Mouse (Mus musculus): ENCODE data around the gene Bphl.
"Not testable (repeated sequence)": the region's sequence is repeated elsewhere in the genome, so short reads cannot be mapped to it uniquely, and the experiment has no call there.

Bphl gene

DNA sequence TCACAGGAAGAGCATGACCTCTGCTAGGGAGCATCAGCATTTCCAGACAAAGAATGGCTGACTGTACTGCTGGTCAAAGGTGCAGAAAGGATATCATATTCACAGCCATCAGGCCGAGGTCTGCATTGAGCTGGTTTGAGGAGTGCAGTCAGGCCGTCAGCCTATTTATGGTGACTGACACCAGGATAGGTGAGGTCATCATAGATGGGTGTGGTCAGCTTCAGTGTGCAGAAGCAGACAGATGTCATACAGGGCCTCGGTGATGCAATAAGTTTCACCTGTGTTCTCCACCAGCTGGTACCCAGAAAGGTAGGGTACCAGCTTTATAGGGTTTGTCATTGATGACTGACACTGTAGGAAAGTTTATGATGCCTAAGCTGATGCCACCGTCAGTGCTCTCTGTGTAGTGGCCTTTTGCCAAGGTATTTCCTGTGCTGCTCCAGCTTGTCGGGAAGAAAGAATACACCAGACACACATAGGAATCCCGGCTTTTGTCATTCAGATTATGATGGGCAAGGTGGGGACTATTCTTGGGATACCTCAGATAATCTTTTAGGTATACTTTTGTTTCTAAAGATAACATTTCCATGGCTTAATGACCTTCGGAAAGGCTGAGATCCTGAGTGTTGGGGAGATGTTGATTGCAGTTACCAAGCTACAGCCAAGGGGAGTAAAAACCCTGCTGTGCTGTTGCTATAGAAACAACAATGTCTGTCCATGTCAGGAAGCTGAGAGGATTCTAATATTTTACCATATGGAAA is 49.8 kb downstream of the Bphl start:
- CTCF ChIA-PET = no interaction called here

DNA sequence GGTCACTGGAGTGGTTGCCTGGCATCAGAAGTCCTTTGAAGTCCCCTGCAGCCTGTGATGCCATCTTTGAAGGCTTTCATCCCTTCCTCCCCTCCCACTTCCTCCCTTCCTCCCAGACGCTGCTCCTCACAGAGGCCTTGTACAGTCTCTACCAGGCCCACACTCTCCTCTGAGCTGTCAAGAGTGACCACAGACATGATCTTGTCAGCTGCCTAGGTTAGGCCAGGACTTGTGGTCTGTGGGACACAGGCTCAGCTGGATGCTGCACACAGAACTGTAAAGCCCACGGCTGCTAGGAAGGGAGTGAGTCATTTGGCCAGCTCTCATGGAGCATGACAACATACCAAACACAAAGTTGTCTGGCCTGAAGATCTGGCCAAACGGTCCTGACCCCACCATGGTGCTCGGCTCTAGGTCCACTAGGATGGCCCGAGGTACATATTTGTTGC is 50.8 kb downstream of the Bphl start:
- CTCF ChIA-PET = not testable (repeated sequence)

DNA sequence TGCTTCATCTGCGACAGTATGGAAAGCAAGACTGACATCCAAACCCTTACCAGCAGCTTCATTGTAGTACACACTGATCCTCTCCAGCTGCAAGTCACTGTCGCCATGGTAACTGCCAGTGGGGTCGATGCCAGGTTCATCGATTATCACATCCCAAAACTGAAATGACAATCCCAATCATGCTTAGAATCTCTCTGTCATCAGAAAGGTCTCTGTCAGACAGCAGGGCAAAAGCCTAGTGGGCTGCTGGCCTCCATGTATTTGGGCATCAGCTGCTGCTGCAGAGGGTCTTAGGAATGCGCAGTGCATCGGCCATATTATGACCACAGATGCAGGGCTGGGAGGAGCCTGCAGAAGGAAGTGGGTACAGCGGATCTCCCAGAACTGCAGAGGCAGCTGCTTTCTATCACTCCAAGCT is 51.5 kb downstream of the Bphl start:
- CTCF ChIA-PET = no interaction called here

DNA sequence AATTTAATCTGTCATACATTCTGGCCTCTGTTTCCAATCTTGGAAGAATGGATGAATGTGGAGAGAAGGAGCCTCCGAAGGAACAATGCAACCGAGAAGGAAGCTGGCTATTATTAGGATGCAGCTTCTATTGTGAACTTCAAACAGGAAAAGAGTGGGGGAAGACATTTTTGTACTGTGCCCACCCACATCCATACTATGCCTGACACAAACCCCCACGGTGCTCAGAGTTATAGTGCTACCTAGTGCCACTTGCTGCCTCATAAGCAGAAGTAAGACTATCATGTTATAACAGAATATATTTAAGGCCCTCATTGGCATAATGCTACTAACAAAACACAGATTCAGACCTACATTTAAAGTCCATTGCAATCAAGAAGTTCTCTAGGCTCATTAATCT is 52.0 kb downstream of the Bphl start:
- CTCF ChIA-PET = interaction anchor here (0.7 kb wide), 1 partner anchor 613 kb away, joined by 5 read pairs; no protein-coding TSS in a partner anchor

DNA sequence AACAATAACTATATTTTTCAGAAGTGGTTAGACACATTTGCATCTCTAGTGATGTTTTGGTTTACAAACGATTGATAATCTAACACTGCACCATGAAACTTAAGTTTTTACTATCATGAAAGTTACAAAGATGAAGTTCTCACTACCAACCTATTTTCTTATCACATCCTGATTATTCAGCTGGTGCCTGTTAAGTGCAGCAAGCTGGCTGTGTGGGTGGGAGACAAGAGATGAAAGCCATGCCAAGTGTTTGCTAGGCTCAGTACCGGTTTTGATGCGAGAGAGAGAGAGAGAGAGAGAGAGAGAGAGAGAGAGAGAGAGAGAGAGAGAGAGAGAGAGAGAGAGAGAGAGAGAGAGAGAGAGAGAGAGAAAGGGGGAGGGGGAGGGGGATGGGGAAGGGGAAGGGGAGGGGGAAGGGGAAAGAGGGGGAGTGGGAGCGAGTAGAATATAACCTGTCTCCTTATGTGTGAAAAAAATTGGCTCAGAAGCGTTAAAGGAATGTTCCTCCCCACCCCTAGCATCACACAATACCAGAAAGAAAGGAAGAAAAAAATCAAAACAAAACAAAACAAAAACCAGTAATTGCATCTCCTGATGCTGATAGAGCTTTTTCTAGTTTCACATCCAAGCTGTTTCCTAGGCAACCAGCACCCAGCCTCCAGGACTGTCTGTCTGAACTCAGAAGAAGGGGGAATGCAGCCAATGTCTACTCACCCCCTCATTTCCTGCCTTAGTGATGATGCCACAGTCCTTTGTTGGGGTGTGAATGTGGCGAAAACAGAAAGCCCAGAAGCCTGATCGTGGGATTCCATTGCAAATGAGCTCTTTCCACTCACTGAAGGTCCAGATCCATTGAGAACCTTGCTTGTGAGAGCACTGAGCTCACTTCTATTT is 58.4 kb downstream of the Bphl start:
- CTCF ChIA-PET = no interaction called here

DNA sequence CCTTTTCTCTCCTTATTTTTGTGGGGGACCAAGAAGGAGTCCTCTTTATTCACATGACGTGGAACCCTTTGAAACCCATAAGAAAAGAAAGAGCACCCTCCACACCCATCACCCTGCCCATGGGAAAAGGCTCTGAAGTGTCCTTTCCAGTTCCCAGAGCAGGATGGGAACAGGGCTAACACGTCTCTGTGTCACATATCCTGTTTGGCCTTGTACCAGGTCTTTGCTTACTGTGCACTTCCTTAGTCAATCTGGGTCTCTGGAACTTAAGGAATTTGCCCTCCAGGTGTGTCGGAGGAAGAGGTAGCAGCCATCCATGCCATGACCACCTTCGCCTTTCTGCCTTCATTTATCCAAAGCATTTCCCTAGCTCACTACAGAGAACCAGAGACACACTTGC is 59.1 kb downstream of the Bphl start:
- CTCF ChIA-PET = no interaction called here

DNA sequence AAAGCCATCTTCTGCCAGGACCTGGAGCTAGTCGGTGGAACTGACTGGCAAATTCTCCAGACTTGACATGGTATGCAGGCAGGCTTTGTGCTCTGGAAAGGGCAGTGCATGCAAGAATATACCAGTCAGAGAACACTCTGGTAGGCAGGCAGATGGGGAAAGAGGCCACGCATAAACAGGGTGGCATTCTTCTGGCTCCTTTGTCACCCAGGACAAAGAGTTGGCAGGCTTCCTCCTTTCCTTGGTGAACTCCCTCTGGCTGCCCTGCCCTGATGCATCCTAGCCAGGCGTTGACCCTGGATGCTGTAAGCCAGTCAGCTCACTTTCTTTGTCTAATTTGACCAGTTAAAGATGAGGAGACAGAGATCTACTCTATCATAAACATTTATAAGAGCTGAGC is 59.7 kb downstream of the Bphl start:
- CTCF ChIA-PET = no interaction called here

DNA sequence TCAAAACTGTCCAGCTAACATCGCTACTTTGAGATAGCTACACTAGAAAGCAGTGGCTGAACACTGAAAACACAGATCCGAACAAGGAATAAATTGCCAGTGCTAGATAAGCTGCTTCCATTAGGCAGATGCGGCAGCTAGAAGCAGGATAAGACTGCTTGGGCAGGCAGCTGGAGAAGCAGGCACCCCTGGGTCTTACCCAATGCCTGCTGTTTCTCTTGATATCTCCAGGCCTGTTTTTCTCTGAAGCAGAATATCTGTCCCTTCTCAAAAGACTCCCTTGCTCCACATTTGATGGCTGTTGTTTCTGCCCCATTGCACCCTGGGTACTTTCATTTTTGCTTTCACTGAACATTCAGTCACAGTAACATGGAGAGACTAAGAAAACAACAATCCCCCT is 63.3 kb downstream of the Bphl start:
- CTCF ChIA-PET = no interaction called here

DNA sequence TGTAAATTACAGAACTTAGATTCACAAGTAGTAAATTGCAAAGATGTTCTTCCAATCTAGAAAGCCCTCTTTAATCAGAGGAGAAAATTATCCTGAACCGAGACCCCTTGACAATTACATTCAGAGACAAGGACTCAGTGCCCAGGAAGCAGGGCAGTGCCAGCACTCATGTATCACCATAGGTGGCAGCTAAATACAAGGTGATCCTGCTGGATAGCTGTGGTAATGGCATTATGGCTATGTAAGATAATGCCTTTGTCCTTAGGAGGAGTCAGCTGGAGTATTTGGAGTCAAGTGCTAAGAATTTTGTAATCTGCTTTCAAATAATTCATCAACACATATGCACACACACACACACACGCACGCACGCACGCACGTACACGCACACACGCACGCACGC is 63.9 kb downstream of the Bphl start:
- CTCF ChIA-PET = no interaction called here

DNA sequence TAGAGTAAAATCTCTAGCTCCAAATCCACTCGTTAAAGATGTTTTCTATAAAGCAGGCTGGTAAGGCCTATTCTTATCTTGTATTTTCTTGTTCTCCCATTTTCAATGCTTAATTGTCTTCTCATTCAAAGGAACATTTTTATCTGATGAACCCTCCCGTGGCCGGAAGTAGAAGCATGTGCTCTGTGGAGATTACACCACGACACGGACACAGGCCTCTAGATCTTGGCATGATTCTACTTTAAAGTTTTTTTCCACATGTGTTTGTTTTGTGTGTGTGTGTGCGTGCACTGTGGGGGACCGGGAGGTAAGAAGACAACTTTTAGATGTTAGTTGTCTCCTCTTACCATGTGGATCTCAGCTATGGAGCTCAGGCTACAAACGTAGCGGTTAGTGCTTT is 64.5 kb downstream of the Bphl start:
- CTCF ChIA-PET = no interaction called here

DNA sequence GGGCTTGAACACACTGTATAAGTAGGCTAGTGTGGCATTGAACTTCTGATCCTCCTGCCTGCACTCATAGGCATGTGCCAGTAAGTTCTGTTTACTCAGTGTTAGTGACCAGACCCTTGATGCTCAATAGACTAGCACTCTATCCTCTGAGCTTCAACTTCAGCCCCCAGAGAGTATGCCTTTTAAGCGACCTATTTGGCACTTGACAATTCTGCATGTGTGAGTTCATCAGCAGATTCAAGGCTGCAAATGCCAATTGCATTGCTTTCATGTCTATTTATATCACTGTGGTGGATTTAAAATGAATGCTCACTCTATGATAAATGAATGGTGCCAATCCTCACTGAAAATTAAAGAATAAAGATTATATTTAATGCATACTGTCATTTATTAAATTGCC is 68.0 kb downstream of the Bphl start:
- CTCF ChIA-PET = no interaction called here

DNA sequence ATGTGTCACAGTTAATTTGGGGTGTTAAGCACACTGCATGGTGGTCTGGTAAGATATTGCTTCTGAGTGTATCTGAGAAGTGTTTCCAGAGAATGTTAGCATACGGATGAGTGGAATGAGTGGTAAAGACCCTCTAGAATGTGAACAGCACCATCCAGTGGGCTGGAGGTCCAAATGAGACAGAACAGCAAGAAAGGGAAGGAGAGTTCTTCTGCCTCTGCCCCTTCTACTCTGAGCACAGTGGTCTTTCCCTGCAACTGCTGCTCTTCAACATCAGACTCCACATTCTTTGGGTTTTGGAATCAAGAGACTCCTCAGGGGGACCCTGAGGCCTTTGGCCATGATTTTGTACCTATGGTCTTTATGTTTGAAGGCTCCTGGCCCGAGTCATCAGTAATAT is 68.9 kb downstream of the Bphl start:
- CTCF ChIA-PET = interaction anchor here (0.7 kb wide), 1 partner anchor 57 kb away, joined by 3 read pairs; no protein-coding TSS in a partner anchor

DNA sequence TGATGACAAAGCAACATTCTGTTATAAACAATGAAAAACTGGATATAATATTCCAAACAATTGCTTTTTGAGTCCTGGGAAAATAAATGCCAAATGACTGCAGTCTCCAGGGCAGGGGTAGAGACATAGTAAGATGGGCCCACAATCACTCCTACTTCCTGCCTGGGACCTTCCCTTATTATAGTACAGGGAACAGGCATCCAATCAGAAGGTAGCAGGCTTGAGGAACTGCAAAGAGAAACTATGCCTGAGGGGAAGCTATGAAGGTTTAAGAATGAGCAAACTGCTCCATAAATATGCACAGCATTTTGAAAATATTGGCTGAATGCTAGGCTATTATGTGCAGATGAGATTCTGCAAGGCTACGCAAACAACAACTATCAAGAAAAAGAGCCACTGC is 69.6 kb downstream of the Bphl start:
- CTCF ChIA-PET = no interaction called here

DNA sequence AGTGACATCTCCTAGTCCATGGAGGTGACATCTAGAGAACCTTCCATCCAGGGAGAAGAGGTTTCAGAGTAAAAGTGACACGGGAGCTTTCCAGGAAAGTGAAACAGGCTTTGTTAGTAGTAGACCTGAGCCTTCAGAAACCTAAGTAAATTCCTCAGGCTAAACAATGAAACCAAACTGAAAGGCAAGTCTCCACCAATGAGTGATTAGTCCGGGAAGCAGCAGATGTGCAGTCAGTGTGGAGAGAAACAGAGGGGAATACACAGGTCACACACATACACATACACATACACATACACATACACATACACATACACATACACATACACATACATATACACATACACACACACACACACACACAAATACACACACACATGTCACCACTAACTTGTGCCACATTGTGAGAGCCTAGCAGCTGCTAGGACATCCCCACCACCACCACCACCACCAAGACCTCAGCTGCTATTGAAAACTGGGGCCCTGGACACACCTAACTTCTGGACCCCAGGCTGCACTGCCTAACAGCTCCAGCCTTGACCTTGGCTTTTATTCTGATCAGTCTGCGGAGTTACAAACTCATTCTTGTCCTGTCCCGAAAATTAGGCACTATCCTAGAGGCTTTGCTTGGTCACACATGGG is 71.8 kb downstream of the Bphl start:
- CTCF ChIA-PET = no interaction called here

DNA sequence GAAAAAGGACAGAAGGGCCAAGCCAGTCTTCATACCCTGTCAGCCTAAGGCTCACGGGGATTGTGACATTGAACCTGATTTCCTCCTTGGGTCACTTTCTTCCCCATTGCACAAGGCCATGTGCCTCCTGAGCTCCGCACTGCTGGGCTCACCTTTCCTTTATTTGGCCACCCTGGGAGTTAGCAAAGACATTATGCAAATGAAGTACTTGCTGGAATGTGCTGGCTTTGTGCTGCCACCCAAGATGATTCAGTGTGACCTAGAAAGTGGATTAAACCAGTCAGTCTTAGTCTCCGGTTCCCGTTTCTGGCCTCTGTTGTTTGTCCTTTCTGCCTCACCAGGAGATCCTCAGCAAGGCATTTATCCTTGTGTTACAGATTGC is 72.3 kb downstream of the Bphl start:
- CTCF ChIA-PET = no interaction called here

DNA sequence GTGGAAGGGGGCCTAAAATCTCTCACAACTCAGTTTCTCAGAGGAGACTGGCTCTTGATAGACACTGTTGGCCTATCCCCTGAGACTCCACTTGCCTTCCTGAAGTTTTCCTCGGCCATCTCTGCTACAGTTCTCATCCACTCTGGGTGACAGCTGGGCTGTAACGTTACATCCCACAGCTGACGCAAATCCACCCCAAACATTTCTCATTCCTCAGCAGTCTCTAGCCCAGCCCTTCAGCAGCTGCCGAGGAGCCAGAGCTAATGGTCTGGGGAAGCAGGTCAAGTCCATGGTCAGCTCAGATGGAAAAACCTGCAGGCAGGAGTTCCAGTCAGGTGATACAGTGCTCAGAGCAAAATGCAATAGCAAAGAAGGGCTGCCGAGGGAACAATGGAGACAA is 73.6 kb downstream of the Bphl start:
- CTCF ChIA-PET = no interaction called here

DNA sequence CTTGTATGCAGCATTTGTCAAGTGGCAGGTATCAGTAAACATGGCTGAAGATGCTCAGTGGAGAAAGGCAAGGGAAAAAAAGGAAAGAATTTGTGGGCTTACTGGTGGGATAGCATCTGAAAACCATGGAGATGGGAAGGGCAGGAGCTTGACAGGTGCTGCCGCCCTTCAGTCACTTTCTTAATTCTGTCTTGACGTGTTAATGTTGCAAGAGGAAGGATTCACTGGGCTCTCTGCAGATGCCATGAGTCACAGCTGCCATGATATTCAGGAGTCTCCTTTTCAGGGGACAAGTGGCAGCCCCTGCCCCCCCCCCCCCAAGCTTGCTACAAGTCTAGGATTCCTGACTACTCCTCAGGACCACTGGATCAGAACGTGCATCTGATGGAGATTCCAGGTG is 74.5 kb downstream of the Bphl start:
- CTCF ChIA-PET = no interaction called here

DNA sequence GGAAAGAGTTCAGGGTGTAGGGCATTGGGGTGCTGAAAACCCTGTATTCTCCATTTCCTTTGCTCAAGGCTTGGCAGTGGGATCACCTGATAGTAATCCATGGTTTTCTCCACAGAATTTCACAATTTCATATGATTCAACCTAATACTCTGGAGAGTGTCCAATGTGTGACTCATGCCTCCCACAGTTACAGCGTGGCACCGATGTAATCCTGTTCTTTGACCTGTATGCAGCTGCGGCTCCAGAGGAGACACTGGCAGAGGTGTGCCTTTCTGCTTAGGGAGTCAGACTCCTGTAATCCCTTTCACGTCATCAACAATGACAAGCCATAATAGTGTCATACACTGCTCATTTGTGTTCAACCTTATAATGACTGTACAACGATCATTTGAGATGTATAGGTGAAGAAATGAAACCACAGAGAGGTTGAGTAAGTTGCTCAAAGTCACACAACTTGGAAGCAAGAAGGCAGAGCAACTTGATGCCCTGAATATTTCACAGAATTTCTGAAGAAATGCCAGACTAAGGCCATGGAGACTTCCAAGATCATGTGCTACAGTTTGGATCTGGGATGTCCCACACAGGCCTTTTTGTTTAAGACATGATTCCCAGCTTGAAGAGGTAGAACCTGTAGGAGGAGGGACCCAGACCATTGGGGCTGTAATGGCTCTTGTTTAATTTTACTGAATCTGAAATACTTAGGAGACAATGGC is 75.1 kb downstream of the Bphl start:
- CTCF ChIA-PET = no interaction called here

DNA sequence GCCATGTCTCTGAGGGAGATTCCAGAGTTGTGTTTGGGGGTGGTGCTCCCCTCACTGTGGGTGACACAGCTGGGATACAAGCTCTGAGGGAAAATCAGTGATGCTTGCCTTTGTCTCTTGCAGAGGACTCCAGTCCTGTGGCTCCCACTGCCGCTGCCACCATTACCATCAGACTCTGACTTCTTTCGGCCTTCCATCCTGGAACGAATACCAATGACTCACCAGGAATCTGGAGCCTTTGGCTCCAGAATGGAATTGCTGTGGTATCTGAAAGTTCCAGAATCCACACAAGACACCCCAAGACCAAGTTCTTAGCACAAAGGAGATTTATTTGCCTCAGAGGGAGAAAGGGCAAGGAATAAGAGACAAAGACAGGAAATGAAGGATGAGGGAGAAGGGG is 75.7 kb downstream of the Bphl start:
- CTCF ChIA-PET = no interaction called here

DNA sequence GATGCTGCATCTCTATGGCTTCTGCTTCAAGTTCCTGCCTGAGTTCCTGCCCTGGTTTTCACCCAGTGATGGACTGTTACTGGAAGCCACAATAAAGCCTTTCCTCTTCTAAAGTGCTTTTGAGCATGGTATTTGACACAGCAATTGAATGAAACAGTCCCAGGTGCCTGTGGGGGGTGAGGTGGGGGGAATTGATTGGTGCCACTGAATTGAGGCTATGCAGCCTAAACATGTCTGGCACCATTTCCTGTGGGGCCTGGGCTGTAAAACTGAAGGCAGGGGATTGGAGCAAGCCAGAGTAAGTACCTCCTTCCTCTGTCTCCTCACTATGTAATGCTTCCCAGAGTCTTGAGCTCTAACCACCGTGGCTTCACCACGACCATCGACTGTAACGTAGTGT is 77.3 kb downstream of the Bphl start:
- CTCF ChIA-PET = no interaction called here

DNA sequence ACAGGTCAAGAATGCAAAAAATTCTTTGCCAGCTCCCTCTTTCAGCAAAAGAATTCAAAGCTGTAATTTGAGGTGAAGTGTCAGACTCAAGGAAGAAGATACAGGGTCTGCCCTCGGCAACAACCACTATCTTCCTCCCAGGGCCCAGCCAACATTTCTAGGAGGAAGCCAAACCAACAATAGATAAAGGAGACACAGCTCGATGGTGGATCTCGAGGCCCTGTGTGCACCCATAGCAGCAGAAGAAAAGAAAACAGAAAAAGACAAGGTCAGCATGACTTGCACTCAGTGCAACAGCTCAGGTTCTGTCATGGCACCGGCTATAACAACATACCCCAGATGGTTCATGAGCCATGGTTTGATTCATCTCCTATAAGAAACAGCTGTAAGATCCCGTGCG is 79.1 kb downstream of the Bphl start:
- CTCF ChIA-PET = no interaction called here

DNA sequence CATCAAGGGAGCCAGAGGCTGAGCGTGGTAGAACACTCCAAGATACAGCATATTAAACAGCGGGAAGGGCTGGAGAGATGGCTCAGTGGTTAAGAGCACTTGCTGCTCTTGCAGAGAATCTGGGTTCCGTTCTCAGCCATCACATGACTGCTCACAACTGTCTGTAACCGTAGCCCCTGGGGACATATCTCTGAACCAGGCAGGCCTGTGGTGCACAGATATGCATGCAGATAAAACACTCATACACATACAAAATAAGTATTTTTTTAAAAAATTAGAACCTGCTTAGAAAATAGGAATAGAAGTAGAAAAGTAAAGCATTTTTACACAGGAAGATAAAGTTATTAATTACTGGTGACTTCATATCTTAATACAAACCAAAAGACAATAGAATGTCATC is 81.4 kb downstream of the Bphl start:
- CTCF ChIA-PET = no interaction called here

Measured in spleen, embryonic (tissue).